Mouse (Mus musculus): ENCODE measurements at regions not wholly inside any gene's neighbourhood (a gene's known extent, or its start where the extent isn't known, plus 50 kb on each side); places are given as distances from the start of the nearest gene placed in this dataset.

- Histone ChIP-seq H3K9me3 (replicated peaks; ENCODE audit: low read length) (no peaks in the 10 kb centered on the region), H3K4me2 (ENCODE audit: insufficient read depth, low read depth, poor library complexity, severe bottlenecking) (no peak overlapping the region), H3K79me2 (replicated peaks; ENCODE audit: control insufficient read depth, extremely low read depth, insufficient read depth, poor library complexity, severe bottlenecking) (no peaks in the 10 kb centered on the region), H3K27ac (ENCODE audit: insufficient read depth, low read depth) (no peak overlapping the region), H3K36me3 (replicated peaks in 1 of 2; ENCODE audit: control insufficient read depth in 1 of 2, insufficient read depth in 1 of 2, low read length in 1 of 2) (no peaks in the 10 kb centered on the region), H3K4me1 (ENCODE audit: control insufficient read depth in 1 of 2, insufficient read depth in 2 of 2) (no peaks in the 10 kb centered on the region), H3K4me3 (replicated peaks in 1 of 3; ENCODE audit: low read depth in 2 of 3, low read length in 2 of 3, poor library complexity in 1 of 3) (no peak overlapping the region), H3K9ac (ENCODE audit: insufficient read depth, low read depth) (no peak overlapping the region), H3K27me3 (replicated peaks) (no peaks in the 10 kb centered on the region)
- DNase-seq (ENCODE audit: extremely low read depth) = no peak
- in situ Hi-C loops (cut with MboI; ENCODE audit: low pct_ligation_motif_present, low pct_unique_long_range_greater_than_20kb, low sequenced_read_pairs) (no loop called here), dilution Hi-C loops (cut with MboI; ENCODE audit: extremely low pct_ligation_motif_present, extremely low pct_unique_long_range_greater_than_20kb, low sequenced_read_pairs) (no loop called here)
- TF ChIP-seq CTCF (conservative IDR thresholded peaks at IDR 0.05 in 1 of 2, IDR thresholded peaks at IDR 0.05 in 1 of 2; ENCODE audit: low read depth in 2 of 2, low read length in 2 of 2) (no peak), MAZ (IDR thresholded peaks at IDR 0.05; ENCODE audit: low read depth, low read length) (no peak), HCFC1 (IDR thresholded peaks at IDR 0.05; ENCODE audit: low read depth, low read length) (no peak), EP300 (IDR thresholded peaks at IDR 0.05; ENCODE audit: low read length) (no peak), CHD2 (IDR thresholded peaks at IDR 0.05; ENCODE audit: low read length) (no peak), E2F4 (IDR thresholded peaks at IDR 0.05; ENCODE audit: insufficient replicate concordance, low read depth, low read length) (no peak), USF1 (IDR thresholded peaks at IDR 0.05; ENCODE audit: low read depth, low read length) (no peak), MAFK (IDR thresholded peaks at IDR 0.05; ENCODE audit: insufficient replicate concordance, low read length) (no peak), SMC3 (IDR thresholded peaks at IDR 0.05; ENCODE audit: low read depth, low read length) (no peak), UBTF (IDR thresholded peaks at IDR 0.05; ENCODE audit: low read depth, low read length) (no peak), RCOR1 (conservative IDR thresholded peaks at IDR 0.05; ENCODE audit: low read depth, low read length) (no peak), RAD21 (IDR thresholded peaks at IDR 0.05; ENCODE audit: low read depth, low read length) (no peak), IRF4 (IDR thresholded peaks at IDR 0.05; ENCODE audit: low read depth, low read length) (no peak), ZKSCAN1 (IDR thresholded peaks at IDR 0.05; ENCODE audit: borderline replicate concordance, low read depth, low read length) (no peak), NELFE (IDR thresholded peaks at IDR 0.05; ENCODE audit: low read depth, low read length) (no peak), USF2 (conservative IDR thresholded peaks at IDR 0.05; ENCODE audit: low read depth, low read length) (no peak)
These were observed 640.1 kb downstream of the Slc22a22 start for GRCm38 (mm10) chr15:56837292-56837691.

GRCm38 (mm10) chr15:56834621-56835020 is 642.8 kb downstream of the Slc22a22 start:
- no peak overlapping the region for H3K27ac ChIP-seq (ENCODE audit: insufficient read depth, low read depth)
- H3K9ac ChIP-seq (ENCODE audit: insufficient read depth, low read depth) = no peak overlapping the region
- no peaks in the 10 kb centered on the region for H3K79me2 ChIP-seq (replicated peaks; ENCODE audit: control insufficient read depth, extremely low read depth, insufficient read depth, poor library complexity, severe bottlenecking)
- dilution Hi-C loops (cut with MboI; ENCODE audit: extremely low pct_ligation_motif_present, extremely low pct_unique_long_range_greater_than_20kb, low sequenced_read_pairs) (no loop called here), in situ Hi-C loops (cut with MboI; ENCODE audit: low pct_ligation_motif_present, low pct_unique_long_range_greater_than_20kb, low sequenced_read_pairs) (no loop called here)
- H3K4me3 ChIP-seq (replicated peaks in 1 of 3; ENCODE audit: low read depth in 2 of 3, low read length in 2 of 3, poor library complexity in 1 of 3) = no peak overlapping the region
- H3K9me3 ChIP-seq (replicated peaks; ENCODE audit: low read length) = no peaks in the 10 kb centered on the region
- H3K4me1 ChIP-seq (ENCODE audit: control insufficient read depth in 1 of 2, insufficient read depth in 2 of 2) = no peaks in the 10 kb centered on the region
- no peaks in the 10 kb centered on the region for H3K36me3 ChIP-seq (replicated peaks in 1 of 2; ENCODE audit: control insufficient read depth in 1 of 2, insufficient read depth in 1 of 2, low read length in 1 of 2)
- no peak overlapping the region for H3K4me2 ChIP-seq (ENCODE audit: insufficient read depth, low read depth, poor library complexity, severe bottlenecking)
- H3K27me3 ChIP-seq (replicated peaks) = no peaks in the 10 kb centered on the region
- TF ChIP-seq MAFK (IDR thresholded peaks at IDR 0.05; ENCODE audit: insufficient replicate concordance, low read length) = no peak
- no peak for TF ChIP-seq KAT2A (IDR thresholded peaks at IDR 0.05; ENCODE audit: insufficient replicate concordance, low read length)
- TF ChIP-seq ZNF384 (IDR thresholded peaks at IDR 0.05; ENCODE audit: low read depth, low read length) = no peak
- TF ChIP-seq TCF12 (IDR thresholded peaks at IDR 0.05; ENCODE audit: low read depth, low read length) = no peak
- TF ChIP-seq MXI1 (IDR thresholded peaks at IDR 0.05; ENCODE audit: low read depth, low read length) = no peak
- no peak for TF ChIP-seq RCOR1 (conservative IDR thresholded peaks at IDR 0.05; ENCODE audit: low read depth, low read length)
- TF ChIP-seq UBTF (IDR thresholded peaks at IDR 0.05; ENCODE audit: low read depth, low read length) = no peak
- no peak for TF ChIP-seq SIN3A (IDR thresholded peaks at IDR 0.05; ENCODE audit: low read length)
- no peak for TF ChIP-seq MEF2A (IDR thresholded peaks at IDR 0.05; ENCODE audit: borderline replicate concordance, low read depth, low read length)
- TF ChIP-seq E2F4 (IDR thresholded peaks at IDR 0.05; ENCODE audit: insufficient replicate concordance, low read depth, low read length) = no peak
- DNase-seq (ENCODE audit: extremely low read depth) = no peak
